In genomic region chr11:100618761-100619484, GRCm38 (mm10) we compare ENCODE assay signal across 8 mouse cellular contexts. TPM values are rescaled to one million over a fixed set of nuclear protein-coding genes. Genes with fewer than 3 reads are reported as not detected.
A peak's percentile ranks its signal among the peaks of the same experiment; 100 is the strongest.
DNase-seq lines count a peak whose midpoint lies in the region; ATAC-seq lines count a peak whose summit lies in the region.

Gene Nkiras2 (plus strand): TSS chr11:100619244.

- peak; percentile 64 for ATAC-seq in megakaryocyte-erythroid progenitor cell, adult 5-6 weeks (replicated peaks; ENCODE audit: low FRiP score, low TSS enrichment, poor library complexity, severe bottlenecking)

- peak; percentile 31 to 43 for DNase-seq in cerebellum, adult 18-20 months
- DNase-seq in cerebellum, postnatal 36 days: no peak
- peak; percentile 80 for DNase-seq in c-Kit-positive CD71-negative TER-119-negative erythroid progenitor cells, embryonic 14.5 days (ENCODE audit: low read depth)
- no peak for DNase-seq in gastrocnemius, adult 8-10 months (ENCODE audit: low spot score in 2 of 2)
- DNase-seq in induced T-regulatory cell, adult 2 months (ENCODE audit: low read depth): peak; percentile 91
- DNase-seq in left cerebral cortex, postnatal 25 days (ENCODE audit: low spot score in 2 of 2): peak; percentile 51 to 61
- peak; percentile 65 for DNase-seq in spleen, adult 18-20 months

- intact Hi-C loops in left cerebral cortex, postnatal 25 days (cut with DNase I): loop anchor here (2.0 kb wide), 1 partner anchor 48 kb away; no protein-coding TSS in a partner anchor

RNA-seq across cellular contexts. Expression of gene Nkiras2, which starts in this region (rescaled TPM):
- 10 to 100 TPM; 18.1 to 18.9 (median 18.6) TPM for total RNA-seq in gastrocnemius, adult 8-10 months (2022)
- total RNA-seq in left cerebral cortex, postnatal 25 days (2021): 10 to 100 TPM; 13.7 to 14.7 TPM
- 14.2 and 14.9 TPM in 2 replicates for total RNA-seq in megakaryocyte-erythroid progenitor cell, adult 5-6 weeks (2014; fragmentation: Nextera tagmentation)
- 4.2 and 11.2 TPM in 2 replicates for total RNA-seq in megakaryocyte-erythroid progenitor cell, adult 5-6 weeks (2017)

Comparison
In these comparisons a context has a peak if more than half of its experiments do, and no peak if none do; other contexts are left out.
1. DNase-seq: peak in cerebellum, adult 18-20 months (2 of 2), c-Kit-positive CD71-negative TER-119-negative erythroid progenitor cells, embryonic 14.5 days (single experiment), induced T-regulatory cell, adult 2 months (single experiment), left cerebral cortex, postnatal 25 days (2 of 2) and spleen, adult 18-20 months (2 of 2); none in cerebellum, postnatal 36 days (0 of 2) and gastrocnemius, adult 8-10 months (0 of 2).